Mouse (Mus musculus) limb, embryonic 13.5 days (tissue): Measurements from ENCODE around the gene Rnf5. TPM values are rescaled to one million over a fixed set of nuclear protein-coding genes. Genes with fewer than 3 reads are reported as not detected.

ENCODE experiments used
- ATAC-seq: fragments of 200-750 bp; cut with Nextera tagmentation; 2 replicates; pipeline ENCODE4 v1.8.0; 2017; ENCODE audit warnings: low read depth, moderate number of reproducible peaks, moderate TSS enrichment; ENCODE audit not compliant: low FRiP score
- H3K27ac ChIP-seq: fragments of 300-500 bp; sonication (generic); 2 replicates; pipeline ENCODE4 v1.5.1; 2015; ENCODE audit warnings: inconsistent platforms, mild to moderate bottlenecking, moderate library complexity
- H3K27me3 ChIP-seq: fragments of 300-500 bp; sonication (generic); 2 replicates; pipeline ENCODE4 v1.6.1; 2015; ENCODE audit warnings: mild to moderate bottlenecking, inconsistent platforms
- H3K36me3 ChIP-seq: fragments of 300-500 bp; sonication (generic); 2 replicates; pipeline ENCODE4 v1.6.1; 2015; ENCODE audit warnings: inconsistent platforms, mild to moderate bottlenecking, moderate library complexity
- H3K4me1 ChIP-seq: fragments of 300-500 bp; sonication (generic); 2 replicates; pipeline ENCODE4 v1.6.1; 2015; ENCODE audit warnings: inconsistent platforms
- H3K4me2 ChIP-seq: fragments of 300-500 bp; sonication (generic); replicated peaks from 2 replicates; pipeline ENCODE4 v1.6.1; 2015; ENCODE audit warnings: inconsistent platforms, mild to moderate bottlenecking, moderate library complexity
- H3K4me3 ChIP-seq: fragments of 300-500 bp; sonication (generic); 2 replicates; pipeline ENCODE4 v1.5.1; 2015; ENCODE audit warnings: moderate library complexity, mild to moderate bottlenecking, inconsistent platforms
- H3K9ac ChIP-seq: fragments of 300-500 bp; sonication (generic); 2 replicates; pipeline ENCODE4 v1.6.1; 2015; ENCODE audit warnings: mild to moderate bottlenecking, inconsistent platforms
- H3K9me3 ChIP-seq: fragments of 300-500 bp; sonication (generic); 2 replicates; pipeline ENCODE4 v1.6.1; 2016; ENCODE audit warnings: inconsistent platforms
- WGBS: fragments of 180-500 bp; shearing (Covaris S2); methylation state at CpG from one replicate; pipeline ENCODE4 v1.1.7; 2015; 5-methylcytosine and 5-hydroxymethylcytosine counted together
- polyA plus RNA-seq: library from polyadenylated mRNA; unstranded; fragments of >200 nt; fragmentation: Nextera tagmentation; extraction: Ambion mirVana; gene quantifications from 2 replicates; pipeline ENCODE4 v1.2.1, GENCODE M21; 2015

Rnf5 gene
- polyA plus RNA-seq, 1 experiment from 2014 or later = 135 TPM

DNA sequence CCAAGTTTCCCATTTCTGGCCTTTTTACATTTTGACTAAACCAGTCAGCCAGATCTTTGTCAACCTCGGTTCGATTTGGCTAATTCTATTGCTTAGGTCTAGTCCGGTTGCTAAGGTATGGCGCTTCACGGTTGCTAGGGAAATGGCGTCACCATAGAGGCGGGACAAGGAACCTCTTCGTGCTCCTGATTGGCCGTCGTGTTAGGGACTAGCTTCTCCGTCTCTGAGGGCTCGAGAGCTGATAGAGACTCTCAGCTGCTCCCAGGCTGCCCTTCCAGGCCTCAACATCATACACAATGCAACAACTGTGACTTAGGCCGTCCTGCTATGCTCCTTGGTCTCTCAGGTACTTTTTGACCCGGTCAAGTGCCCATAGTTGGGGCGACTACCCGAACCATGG, 41.1 kb upstream of the Rnf5 start, which contains the start of gene Fkbpl:
TSS of gene Fkbpl (plus strand) at position 157 of the 400 bp plus-strand sequence.
- Histone ChIP-seq H3K4me3 (peak within 1 kb of the TSS; percentile 98), H3K4me2 (peak within 1 kb of the TSS; percentile 81), H3K36me3 (peaks cover 13% of the 10 kb centered on the region), H3K27ac (no peak within 1 kb of the TSS), H3K9me3 (no peaks in the 10 kb centered on the region), H3K27me3 (no peaks in the 10 kb centered on the region), H3K9ac (peak within 1 kb of the TSS; percentile 79), H3K4me1 (peaks cover 43% of the 10 kb centered on the region)
- WGBS = under 1% methylated on average over 16 of the region's 16 CpGs
- ATAC-seq = peak; percentile 80

DNA sequence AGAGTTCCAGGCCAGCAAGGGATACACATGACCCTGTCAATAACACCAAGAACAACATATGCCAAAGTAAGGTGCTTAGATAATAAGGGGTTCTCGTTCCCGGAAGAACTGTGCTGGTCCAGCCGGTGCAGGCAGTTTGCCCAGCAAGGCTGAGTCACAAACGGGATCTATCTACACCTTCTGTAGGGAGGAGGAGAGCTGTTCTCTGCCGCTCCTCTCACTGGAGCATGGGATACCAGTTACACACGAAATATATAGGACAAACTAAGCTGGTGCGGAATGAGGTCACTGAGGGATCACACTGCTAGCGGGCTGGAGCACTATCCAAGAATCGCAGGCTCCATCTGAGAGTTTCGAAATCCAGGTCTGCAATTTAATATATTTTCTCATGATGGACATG, 40.5 kb upstream of the Rnf5 start:
- 84% methylated on average over 10 of the region's 10 CpGs for WGBS
- Histone ChIP-seq H3K4me3 (no peak overlapping the region), H3K27ac (no peak overlapping the region), H3K9me3 (no peaks in the 10 kb centered on the region), H3K9ac (no peak overlapping the region), H3K4me2 (no peak overlapping the region), H3K36me3 (peaks cover 6% of the 10 kb centered on the region), H3K4me1 (peaks cover 43% of the 10 kb centered on the region), H3K27me3 (no peaks in the 10 kb centered on the region)
- no peak for ATAC-seq

DNA sequence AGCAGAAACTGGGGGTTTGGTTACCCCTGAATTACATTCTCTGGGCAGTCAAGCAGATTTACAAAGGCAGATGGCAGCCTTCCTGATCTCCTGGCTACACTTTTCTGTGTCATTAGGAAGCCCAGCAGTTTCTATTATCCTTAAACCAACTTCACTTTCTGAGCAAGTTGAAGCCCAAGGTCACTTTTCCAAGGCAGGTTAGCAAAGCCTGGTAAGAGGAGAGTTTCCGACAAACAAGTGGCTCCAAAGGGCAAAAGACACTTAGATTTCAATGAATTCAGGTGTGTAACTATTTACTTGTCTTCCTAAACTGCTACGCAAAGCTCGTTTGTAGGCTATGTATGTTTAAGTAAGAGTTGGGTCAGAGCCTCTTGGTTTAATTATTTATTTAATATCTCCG, 39.9 kb upstream of the Rnf5 start:
- Histone ChIP-seq H3K4me1 (peaks cover 41% of the 10 kb centered on the region), H3K9ac (no peak overlapping the region), H3K9me3 (no peaks in the 10 kb centered on the region), H3K27me3 (no peaks in the 10 kb centered on the region), H3K36me3 (peaks cover under 1% of the 10 kb centered on the region; the same call in 1 of the 2 replicates), H3K27ac (no peak overlapping the region), H3K4me3 (no peak overlapping the region), H3K4me2 (no peak overlapping the region)
- ATAC-seq = no peak
- WGBS = 90% methylated on average over 4 of the region's 4 CpGs

DNA sequence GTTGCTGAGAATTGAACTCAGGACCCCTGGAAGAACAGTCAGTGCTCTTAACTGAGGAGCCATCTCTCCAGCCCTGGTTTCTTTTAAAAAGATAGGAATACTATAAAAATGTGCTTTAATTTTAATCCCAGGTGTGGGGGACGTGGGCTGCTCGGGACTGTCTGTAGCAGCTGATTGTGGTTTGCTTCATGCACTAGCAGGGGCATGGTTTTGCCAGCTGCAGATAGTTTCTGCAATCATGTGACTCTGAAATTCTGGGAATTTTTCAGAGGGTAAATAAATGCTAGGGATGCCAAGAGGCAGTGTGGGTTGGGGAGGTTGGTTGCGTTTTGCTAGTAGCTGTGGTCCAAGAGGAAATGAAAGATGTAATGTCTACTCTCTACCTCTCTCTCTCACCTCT, 38.5 kb upstream of the Rnf5 start:
- peaks cover 32% of the 10 kb centered on the region for H3K4me1 ChIP-seq
- H3K27me3 ChIP-seq = peaks cover 2% of the 10 kb centered on the region; the same call in 1 of the 2 replicates
- H3K4me2 ChIP-seq = no peak overlapping the region
- WGBS = 66% methylated on average over 3 of the region's 3 CpGs
- H3K9me3 ChIP-seq = no peaks in the 10 kb centered on the region
- H3K36me3 ChIP-seq = no peaks in the 10 kb centered on the region
- no peak overlapping the region for H3K4me3 ChIP-seq
- no peak overlapping the region for H3K9ac ChIP-seq
- no peak for ATAC-seq
- H3K27ac ChIP-seq = no peak overlapping the region

DNA sequence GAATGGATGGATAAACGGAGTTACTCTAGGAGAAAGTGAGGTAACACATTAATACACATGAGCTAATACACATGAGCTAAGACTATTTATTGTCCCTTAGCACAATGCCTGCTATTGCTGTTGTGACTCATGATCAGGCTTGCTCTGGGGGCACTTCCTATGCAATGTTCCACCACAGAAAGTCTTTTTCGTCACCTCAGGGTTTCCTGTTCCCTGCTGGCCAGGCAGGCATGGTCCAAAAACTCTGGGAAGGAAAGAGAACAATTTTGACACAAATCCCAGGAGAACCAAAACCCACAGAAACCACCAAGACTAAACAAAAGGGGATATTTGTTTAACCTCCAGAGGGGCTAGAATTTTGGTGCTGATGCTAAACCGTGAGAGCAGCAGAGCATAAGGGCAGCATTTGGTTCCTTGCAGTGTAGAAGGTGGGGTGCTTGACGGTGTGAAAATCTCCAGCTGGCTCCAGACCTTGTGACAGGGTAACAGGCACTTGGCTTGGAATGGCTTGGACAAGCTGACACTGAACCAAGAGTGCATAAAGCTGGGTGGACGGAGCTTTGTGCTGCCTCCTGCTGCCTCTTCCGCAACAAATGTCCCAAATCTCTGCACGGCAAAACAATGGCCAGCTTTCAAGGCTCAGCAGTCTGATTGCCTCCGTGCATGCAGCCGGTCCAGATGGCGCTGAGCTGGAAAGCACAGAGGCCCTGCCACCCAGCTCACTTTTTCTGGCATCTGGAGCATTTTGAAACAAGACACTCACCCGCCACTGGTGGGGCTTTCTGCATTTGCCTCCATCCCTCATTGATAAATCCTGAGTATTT, 37.5 kb upstream of the Rnf5 start:
- Histone ChIP-seq H3K4me1 (peaks cover 25% of the 10 kb centered on the region), H3K36me3 (no peaks in the 10 kb centered on the region), H3K4me3 (no peak overlapping the region), H3K9ac (peak overlapping the region; percentile 51), H3K4me2 (peak overlapping the region; percentile 38; the same call in 1 of the 2 replicates), H3K9me3 (no peaks in the 10 kb centered on the region), H3K27me3 (peaks cover 7% of the 10 kb centered on the region; the same call in 1 of the 2 replicates), H3K27ac (peak overlapping the region; percentile 77)
- peak; percentile 33 for ATAC-seq
- 18% methylated on average over 11 of the region's 11 CpGs for WGBS

DNA sequence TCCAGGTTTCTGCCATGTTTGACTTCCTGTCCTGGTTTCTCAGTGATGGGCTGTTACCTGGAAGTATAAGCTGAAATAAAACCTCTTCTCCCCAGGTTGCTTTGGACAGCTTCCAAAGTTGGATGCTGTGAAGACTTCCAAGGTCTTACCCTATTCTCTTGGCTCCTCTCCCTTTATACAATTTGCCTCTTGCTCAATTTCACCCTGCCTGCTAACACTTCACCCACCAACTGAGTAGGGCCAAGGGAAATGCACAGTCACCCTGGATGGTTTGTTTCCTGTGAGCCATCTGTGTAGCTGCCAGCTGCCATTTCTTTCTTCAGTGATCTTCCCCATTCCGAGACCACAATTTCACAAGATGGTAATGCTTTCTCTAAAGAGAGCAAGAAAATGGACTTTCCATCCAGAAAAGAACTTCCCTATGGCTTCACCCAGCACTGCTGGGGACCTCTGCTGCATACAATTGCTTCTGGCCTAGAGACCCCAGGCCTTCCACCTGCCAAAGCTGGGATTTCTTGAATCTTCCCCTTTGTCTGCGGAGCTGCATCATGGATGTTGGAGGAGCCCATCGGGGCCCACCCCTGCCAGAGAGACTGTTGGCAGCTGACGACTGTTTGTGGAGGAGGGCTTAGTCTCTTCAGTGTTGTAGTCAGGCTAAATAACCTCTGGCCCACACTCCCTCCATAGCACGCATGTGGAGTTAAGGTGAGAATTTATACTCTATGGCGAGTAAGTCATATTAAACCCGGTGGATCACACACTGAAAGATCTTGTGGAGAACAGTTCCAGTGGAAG, 36.2 kb upstream of the Rnf5 start:
- Histone ChIP-seq H3K9ac (no peak overlapping the region), H3K36me3 (no peaks in the 10 kb centered on the region), H3K4me3 (no peak overlapping the region), H3K4me1 (peaks cover 15% of the 10 kb centered on the region), H3K4me2 (no peak overlapping the region), H3K9me3 (no peaks in the 10 kb centered on the region), H3K27ac (no peak overlapping the region), H3K27me3 (peaks cover 7% of the 10 kb centered on the region; the same call in 1 of the 2 replicates)
- WGBS = 75% methylated on average over 7 of the region's 7 CpGs
- no peak for ATAC-seq

DNA sequence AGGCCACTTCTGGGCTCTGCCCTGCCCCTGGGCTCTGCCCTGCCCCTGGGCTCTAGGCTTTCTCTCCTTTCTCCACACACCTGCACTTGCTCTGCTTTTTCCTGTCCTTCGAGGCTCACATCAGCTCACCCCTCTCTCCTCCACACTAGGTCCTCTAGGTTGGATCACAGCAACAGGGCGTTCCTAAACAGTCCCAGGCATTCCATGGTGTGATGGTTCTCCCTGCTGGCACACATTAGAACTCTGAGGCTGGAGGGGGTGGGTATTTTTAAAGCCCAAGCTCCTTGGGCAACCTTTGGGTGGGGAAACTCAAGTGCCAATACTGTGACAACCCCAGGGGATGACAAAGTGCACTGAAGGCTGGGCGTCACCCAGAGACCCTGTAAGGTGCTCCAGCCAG, 34.0 kb upstream of the Rnf5 start:
- no peak overlapping the region for H3K27ac ChIP-seq
- H3K9ac ChIP-seq = no peak overlapping the region
- peaks cover 25% of the 10 kb centered on the region for H3K27me3 ChIP-seq
- no peak overlapping the region for H3K4me2 ChIP-seq
- H3K4me3 ChIP-seq = no peak overlapping the region
- H3K4me1 ChIP-seq = peaks cover 17% of the 10 kb centered on the region
- WGBS = 58% methylated on average over 3 of the region's 3 CpGs
- no peaks in the 10 kb centered on the region for H3K36me3 ChIP-seq
- no peaks in the 10 kb centered on the region for H3K9me3 ChIP-seq
- ATAC-seq = no peak

DNA sequence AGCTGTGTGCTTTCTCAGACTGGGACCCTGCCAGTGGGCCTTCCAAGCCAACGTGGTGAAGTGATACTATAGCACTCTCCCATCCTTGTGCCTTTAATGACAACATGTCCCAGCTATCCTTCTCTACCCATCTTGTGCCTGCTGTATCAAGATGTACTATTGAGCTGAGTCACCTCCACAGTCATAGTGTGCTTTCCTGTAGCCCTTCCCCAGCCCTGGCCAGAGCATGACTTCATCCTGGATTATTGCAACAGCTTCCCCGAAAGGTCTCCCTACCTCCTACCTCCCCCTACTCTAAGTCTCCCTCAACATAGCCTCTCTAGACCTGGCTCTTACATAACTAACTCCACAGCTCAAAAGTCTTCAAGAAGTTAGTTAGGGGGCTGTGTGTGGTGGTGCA, 32.2 kb upstream of the Rnf5 start:
- 66% methylated on average over 2 of the region's 2 CpGs for WGBS
- no peak overlapping the region for H3K27ac ChIP-seq
- ATAC-seq = no peak
- peaks cover 42% of the 10 kb centered on the region for H3K27me3 ChIP-seq
- no peaks in the 10 kb centered on the region for H3K9me3 ChIP-seq
- no peak overlapping the region for H3K9ac ChIP-seq
- H3K4me3 ChIP-seq = no peak overlapping the region
- peaks cover 26% of the 10 kb centered on the region for H3K4me1 ChIP-seq
- no peaks in the 10 kb centered on the region for H3K36me3 ChIP-seq
- no peak overlapping the region for H3K4me2 ChIP-seq

DNA sequence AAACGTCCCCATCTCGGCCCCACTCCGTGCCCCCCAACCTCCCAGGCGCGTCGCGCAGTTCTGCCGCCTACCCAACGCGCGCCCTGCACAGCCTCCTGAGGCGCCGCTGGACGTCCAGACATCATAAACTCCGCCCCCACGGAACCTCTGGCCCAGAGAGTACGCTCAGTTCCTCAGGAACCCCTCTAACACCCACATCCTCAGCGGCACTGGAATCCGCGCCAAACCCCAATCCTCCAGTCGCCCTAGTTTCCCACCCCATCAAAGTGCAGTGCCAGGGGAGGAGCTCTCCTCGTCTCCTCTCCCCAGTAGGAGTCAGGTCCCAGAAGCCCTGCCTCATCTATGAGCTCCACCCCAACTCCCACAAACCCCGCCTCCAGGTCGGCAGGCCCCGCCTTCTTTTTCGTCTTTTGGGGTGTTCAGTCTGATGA, 28.8 kb upstream of the Rnf5 start:
- H3K27ac ChIP-seq = no peak overlapping the region
- no peaks in the 10 kb centered on the region for H3K36me3 ChIP-seq
- peak overlapping the region; percentile 44 for H3K4me3 ChIP-seq
- peak overlapping the region; percentile 79 for H3K4me2 ChIP-seq
- ATAC-seq = peak; percentile 29; the same call in 1 of the 2 replicates
- peaks cover 44% of the 10 kb centered on the region for H3K4me1 ChIP-seq
- WGBS = 1% methylated on average over 26 of the region's 26 CpGs
- H3K9ac ChIP-seq = peak overlapping the region; percentile 53
- peaks cover 65% of the 10 kb centered on the region for H3K27me3 ChIP-seq
- no peaks in the 10 kb centered on the region for H3K9me3 ChIP-seq

DNA sequence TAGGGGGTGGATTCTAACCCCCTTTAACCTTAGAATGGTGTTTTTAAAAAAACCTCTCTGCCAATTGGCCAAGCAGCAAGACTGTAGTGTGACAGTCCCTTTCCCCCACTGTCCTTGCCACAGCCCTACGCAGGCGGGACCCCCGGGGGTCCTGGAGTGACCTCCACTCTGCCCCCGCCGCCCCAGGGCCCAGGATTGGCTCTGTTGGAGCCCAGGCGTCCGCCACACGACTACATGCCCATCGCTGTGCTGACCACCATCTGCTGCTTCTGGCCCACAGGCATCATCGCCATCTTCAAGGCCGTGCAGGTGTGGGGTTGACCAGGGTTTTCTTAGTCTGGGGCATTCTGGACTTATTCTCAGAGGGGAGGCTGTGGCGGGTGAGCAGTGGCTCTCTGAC, 28.2 kb upstream of the Rnf5 start:
- peak overlapping the region; percentile 53 for H3K9ac ChIP-seq
- ATAC-seq = no peak
- H3K4me2 ChIP-seq = peak overlapping the region; percentile 79
- H3K4me3 ChIP-seq = peak overlapping the region; percentile 44
- H3K27me3 ChIP-seq = peaks cover 61% of the 10 kb centered on the region
- no peaks in the 10 kb centered on the region for H3K36me3 ChIP-seq
- no peaks in the 10 kb centered on the region for H3K9me3 ChIP-seq
- H3K4me1 ChIP-seq = peaks cover 45% of the 10 kb centered on the region
- 8% methylated on average over 12 of the region's 12 CpGs for WGBS
- no peak overlapping the region for H3K27ac ChIP-seq

DNA sequence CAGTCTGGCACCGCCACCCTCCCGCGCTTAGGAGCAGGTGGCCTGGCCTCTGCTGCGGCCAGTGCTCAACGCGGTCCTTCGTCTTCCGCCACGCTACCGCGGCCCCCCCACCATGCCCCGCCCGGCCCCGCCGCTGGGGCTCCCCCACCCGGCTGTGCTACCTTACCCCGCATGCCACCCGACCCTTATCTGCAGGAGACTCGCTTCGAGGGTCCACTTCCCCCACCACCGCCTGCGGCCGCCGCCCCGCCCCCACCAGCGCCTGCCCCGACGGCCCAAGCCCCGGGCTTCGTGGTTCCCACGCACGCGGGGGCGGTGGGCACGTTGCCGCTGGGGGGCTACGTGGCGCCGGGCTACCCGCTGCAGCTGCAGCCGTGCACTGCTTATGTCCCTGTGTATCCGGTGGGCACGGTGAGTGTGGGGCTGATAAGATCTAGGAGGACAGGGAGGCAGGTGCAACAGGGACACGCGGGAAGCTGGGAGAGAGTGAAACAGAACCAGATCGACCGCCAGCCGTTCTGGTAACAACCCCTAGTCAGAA, 27.3 kb upstream of the Rnf5 start:
- no peaks in the 10 kb centered on the region for H3K36me3 ChIP-seq
- no peak overlapping the region for H3K27ac ChIP-seq
- peaks cover 53% of the 10 kb centered on the region for H3K4me1 ChIP-seq
- H3K27me3 ChIP-seq = peaks cover 58% of the 10 kb centered on the region
- H3K9ac ChIP-seq = peak overlapping the region; percentile 39; the same call in 1 of the 2 replicates
- peak overlapping the region; percentile 57 for H3K4me2 ChIP-seq
- peak overlapping the region; percentile 44 for H3K4me3 ChIP-seq
- no peak for ATAC-seq
- no peaks in the 10 kb centered on the region for H3K9me3 ChIP-seq
- WGBS = 1% methylated on average over 47 of the region's 48 CpGs
